Mouse (Mus musculus) stomach, embryonic 14.5 days (tissue): ENCODE measurements around the gene Phox2a. TPM values are rescaled to one million over a fixed set of nuclear protein-coding genes. Genes with fewer than 3 reads are reported as not detected.

Experiments
- ATAC-seq: fragments of 200-750 bp; cut with Nextera tagmentation; 2 replicates; pipeline ENCODE4 v1.8.0; 2017; ENCODE audit warnings: low read depth, moderate TSS enrichment; ENCODE audit not compliant: insufficient number of reproducible peaks, insufficient read depth, low FRiP score
- H3K27ac ChIP-seq: fragments of 300-500 bp; sonication (generic); 2 replicates; pipeline ENCODE4 v1.5.1; 2014; ENCODE audit warnings: mild to moderate bottlenecking, low read length, moderate library complexity, mixed read lengths
- H3K27me3 ChIP-seq: fragments of 300-500 bp; sonication (generic); 2 replicates; pipeline ENCODE4 v1.6.1; 2014; ENCODE audit warnings: low read length, control low read depth, mixed read lengths; ENCODE audit not compliant: control insufficient read depth, insufficient read depth
- H3K36me3 ChIP-seq: fragments of 300-500 bp; sonication (generic); 2 replicates; pipeline ENCODE4 v1.6.1; 2014; ENCODE audit warnings: mild to moderate bottlenecking, control low read depth, low read length, moderate library complexity, mixed read lengths; ENCODE audit not compliant: control insufficient read depth, insufficient read depth
- H3K4me1 ChIP-seq: fragments of 300-500 bp; sonication (generic); 2 replicates; pipeline ENCODE4 v1.6.1; 2014; ENCODE audit warnings: low read length, control low read depth, mixed read lengths; ENCODE audit not compliant: control insufficient read depth, insufficient read depth
- H3K4me2 ChIP-seq: fragments of 300-500 bp; sonication (generic); replicated peaks from 2 replicates; pipeline ENCODE4 v1.6.1; 2014; ENCODE audit warnings: low read depth, low read length, control low read depth
- H3K4me3 ChIP-seq: fragments of 300-500 bp; sonication (generic); 2 replicates; pipeline ENCODE4 v1.5.1; 2014; ENCODE audit warnings: low read depth, low read length, control low read depth
- H3K9ac ChIP-seq: fragments of 300-500 bp; sonication (generic); replicated peaks from 2 replicates; pipeline ENCODE4 v1.6.1; 2014; ENCODE audit warnings: low read depth, mild to moderate bottlenecking, control low read depth, low read length, moderate library complexity, mixed read lengths
- H3K9me3 ChIP-seq: fragments of 300-500 bp; sonication (generic); 2 replicates; pipeline ENCODE4 v1.6.1; 2016; ENCODE audit warnings: low read depth, low read length, control low read depth; ENCODE audit not compliant: control insufficient read depth
- WGBS: fragments of 180-500 bp; shearing (Covaris S2); extraction: QIAGEN DNeasy Blood & Tissue Kit; methylation state at CpG from one replicate; pipeline ENCODE4 v1.1.7; 2014; 5-methylcytosine and 5-hydroxymethylcytosine counted together
- polyA plus RNA-seq: library from polyadenylated mRNA; unstranded; fragments of >200 nt; fragmentation: Nextera tagmentation; extraction: Ambion mirVana; gene quantifications from 2 replicates; pipeline ENCODE4 v1.2.1, GENCODE M21; 2014

Phox2a gene
- polyA plus RNA-seq, 1 experiment from 2014 or later = 9.9 TPM

DNA sequence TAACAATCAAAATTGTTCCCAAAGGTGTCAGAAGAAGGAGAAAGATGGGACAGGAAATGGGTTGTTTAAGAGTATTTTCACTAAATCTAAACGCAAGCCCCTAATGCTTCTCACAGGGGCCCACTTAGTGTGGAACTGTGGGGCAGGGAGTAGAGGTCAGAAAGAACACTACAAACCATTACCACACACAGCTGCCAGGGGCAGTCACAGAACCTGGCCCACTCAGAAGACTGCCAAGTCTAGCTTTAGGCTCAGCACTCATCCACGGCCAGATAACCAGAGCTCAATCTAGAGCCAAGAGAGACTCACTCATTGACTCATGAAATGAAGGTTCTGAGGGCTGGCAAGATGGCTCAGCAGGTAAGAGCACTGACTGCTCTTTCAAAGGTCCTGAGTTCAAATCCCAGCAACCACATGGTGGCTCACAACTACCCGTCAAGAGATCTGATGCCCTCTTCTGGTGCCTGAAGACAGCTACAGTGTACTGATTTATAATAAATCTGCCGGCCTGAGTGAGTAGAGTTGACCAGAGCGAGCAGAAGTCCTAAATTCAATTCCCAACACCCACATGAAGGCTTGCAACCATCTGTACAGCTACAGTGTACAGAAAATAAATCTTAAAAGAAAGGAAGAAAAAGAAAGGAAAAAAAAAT lies 17.5 kb downstream of the Phox2a start:
- peak overlapping the region; percentile 94 for H3K4me3 ChIP-seq
- ATAC-seq = no peak
- no peaks in the 10 kb centered on the region for H3K9me3 ChIP-seq
- H3K36me3 ChIP-seq = peaks cover 33% of the 10 kb centered on the region
- 22% methylated on average over 5 of the region's 5 CpGs for WGBS
- peak overlapping the region; percentile 57 for H3K4me2 ChIP-seq
- H3K27ac ChIP-seq = peak overlapping the region; percentile 98
- H3K9ac ChIP-seq = peak overlapping the region; percentile 94; the same call in 1 of the 2 replicates
- peaks cover 17% of the 10 kb centered on the region for H3K4me1 ChIP-seq
- H3K27me3 ChIP-seq = no peaks in the 10 kb centered on the region

DNA sequence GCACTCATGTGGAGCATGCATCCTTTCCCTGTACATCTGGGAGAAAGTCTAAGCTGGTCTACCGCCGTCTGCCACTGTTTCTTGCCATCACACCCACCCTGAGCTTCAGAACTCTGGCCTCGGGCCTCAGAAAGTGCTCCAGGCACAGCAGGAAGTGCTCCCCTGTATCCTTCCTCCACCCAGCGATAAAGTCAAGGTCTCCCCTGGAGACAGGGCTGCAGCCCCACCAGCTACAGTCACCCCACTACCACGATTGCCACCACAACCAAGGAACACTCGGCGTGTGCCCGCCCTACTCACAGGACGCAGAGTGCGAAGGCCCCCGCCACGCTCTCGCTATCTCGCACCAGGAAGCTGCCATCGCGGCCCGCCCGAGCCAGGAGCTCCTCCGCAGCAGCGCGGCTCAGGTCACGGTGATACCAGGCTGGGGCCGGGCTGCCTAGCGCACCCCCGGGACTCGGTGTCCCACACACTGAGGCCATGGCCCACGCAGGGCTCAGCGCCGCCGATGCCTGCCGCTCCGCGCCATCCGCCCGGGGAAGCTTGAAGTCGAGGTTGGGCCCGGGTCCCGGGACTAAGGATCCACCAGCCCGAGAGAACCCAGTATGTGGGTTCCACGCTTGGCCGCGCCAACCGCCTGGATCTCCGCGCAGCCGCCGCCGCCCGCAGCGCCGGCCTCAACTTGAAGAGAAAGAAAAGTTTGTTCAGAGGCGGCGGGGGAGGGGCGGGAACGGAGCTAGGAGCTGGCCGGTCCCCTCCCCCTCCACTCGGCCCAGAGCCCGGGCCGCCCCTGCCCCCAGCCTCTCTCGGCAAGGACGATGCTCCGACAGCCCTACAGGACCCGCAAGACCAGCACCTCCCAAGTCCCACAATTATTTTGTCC lies 18.4 kb downstream of the Phox2a start:
- Histone ChIP-seq H3K27ac (peak overlapping the region; percentile 98), H3K27me3 (no peaks in the 10 kb centered on the region), H3K4me1 (peaks cover 17% of the 10 kb centered on the region), H3K4me2 (peak overlapping the region; percentile 57), H3K9ac (peak overlapping the region; percentile 94), H3K36me3 (peaks cover 24% of the 10 kb centered on the region), H3K4me3 (peak overlapping the region; percentile 94), H3K9me3 (no peaks in the 10 kb centered on the region)
- under 1% methylated on average over 63 of the region's 63 CpGs for WGBS
- peak; percentile 53; the same call in 1 of the 2 replicates for ATAC-seq

DNA sequence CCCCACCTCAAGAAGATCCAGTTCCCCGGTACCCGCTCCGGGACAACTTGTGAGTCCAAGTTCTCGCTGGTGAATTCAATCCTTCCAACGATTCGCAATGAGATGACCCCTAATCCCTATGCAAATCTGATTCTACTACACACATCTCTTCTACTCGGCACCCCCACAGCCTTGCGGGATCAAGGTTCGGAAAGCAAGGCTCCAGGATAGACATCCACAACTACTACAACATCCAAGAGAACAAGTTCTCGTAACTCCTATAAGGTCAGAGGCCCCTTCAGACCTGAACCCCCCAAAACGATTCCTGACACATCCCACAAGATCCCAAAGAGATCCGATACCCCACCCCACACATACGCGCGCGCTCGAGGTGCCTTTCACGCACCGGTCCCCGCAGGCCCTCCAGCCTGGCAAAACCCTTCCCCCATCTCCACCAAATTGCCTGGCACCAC lies 19.1 kb downstream of the Phox2a start:
- 0 out of 2 replicates have a peak, but pooled peaks have one; percentile 1 for ATAC-seq
- H3K9ac ChIP-seq = peak overlapping the region; percentile 94
- H3K4me1 ChIP-seq = peaks cover 17% of the 10 kb centered on the region
- H3K4me3 ChIP-seq = peak overlapping the region; percentile 94
- H3K36me3 ChIP-seq = peaks cover 18% of the 10 kb centered on the region
- no peaks in the 10 kb centered on the region for H3K9me3 ChIP-seq
- peak overlapping the region; percentile 57 for H3K4me2 ChIP-seq
- WGBS = under 1% methylated on average over 20 of the region's 20 CpGs
- H3K27ac ChIP-seq = peak overlapping the region; percentile 98
- H3K27me3 ChIP-seq = no peaks in the 10 kb centered on the region

DNA sequence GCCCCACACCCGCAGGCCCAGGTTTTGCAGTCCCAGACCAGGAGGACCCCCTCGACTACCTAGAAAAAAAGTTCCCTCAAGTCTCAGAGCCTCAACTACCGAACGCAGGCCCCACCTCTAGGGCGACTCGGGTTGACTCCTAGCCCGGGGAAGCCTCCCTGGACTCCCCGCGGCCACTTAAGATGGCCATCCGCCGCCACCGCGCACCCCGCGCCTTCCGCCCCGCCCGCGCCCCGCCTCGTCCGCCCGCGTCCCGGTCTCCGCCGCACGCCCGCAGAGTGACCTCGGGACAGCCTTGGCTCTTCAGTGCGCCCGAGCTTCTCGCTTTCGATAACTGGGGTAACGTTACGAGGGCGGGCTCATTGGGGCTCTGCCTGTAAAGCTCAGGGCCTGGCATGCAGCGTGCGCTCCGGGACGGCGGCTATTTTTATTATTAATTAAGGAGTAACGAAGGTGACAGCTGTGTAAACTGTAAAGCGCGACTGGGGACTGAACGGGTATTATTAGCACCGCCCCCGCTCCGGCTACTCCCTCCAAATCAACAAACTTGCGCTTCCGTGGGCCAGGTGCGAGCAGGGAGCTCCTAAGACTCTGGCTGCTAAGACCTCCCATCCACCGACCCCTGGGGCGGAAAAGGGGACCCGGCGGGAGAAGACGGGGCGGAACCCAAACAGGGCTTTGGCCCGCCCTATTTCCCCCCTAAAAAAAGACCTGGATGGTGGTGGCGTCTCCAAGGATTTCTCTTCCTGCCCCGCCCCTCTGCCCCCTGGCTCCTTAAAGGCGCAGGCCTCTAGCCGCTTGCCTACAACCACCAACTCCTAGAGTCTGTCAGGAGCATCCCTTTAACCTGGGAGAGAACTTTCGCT lies 19.7 kb downstream of the Phox2a start, which contains the start of gene Inppl1:
TSS of gene Inppl1 (minus strand) at position 624 of the 866 bp plus-strand sequence.
- Histone ChIP-seq H3K9ac (peak within 1 kb of the TSS; percentile 94), H3K36me3 (peaks cover 11% of the 10 kb centered on the region), H3K27me3 (no peaks in the 10 kb centered on the region), H3K4me2 (peak within 1 kb of the TSS; percentile 57), H3K4me1 (peaks cover 17% of the 10 kb centered on the region), H3K27ac (peak within 1 kb of the TSS; percentile 98), H3K4me3 (peak within 1 kb of the TSS; percentile 94), H3K9me3 (no peaks in the 10 kb centered on the region)
- ATAC-seq = peak; percentile 89
- under 1% methylated on average over 64 of the region's 64 CpGs for WGBS

DNA sequence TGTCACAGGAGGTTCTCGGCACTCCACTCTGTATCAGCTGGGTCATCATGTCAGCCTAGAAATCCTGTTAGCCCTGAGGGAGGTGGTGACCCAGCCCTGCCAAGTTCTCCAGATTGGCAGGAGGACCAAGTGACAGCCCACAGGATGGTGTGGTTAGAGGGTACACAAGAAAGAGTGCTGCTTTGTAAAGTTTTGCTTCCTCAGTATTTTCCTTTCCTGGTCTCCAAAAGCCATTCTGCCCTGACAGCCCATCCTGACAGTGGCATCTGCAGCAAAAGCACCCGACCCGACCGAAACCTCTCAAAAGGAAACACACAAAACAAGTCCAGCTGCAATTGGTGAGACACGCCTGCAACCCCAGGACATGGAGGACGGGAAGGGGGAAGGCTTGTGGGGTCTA lies 26.1 kb downstream of the Phox2a start:
- no peak overlapping the region for H3K27ac ChIP-seq
- WGBS = 56% methylated on average over 6 of the region's 6 CpGs
- H3K4me3 ChIP-seq = no peak overlapping the region
- no peaks in the 10 kb centered on the region for H3K36me3 ChIP-seq
- H3K4me1 ChIP-seq = no peaks in the 10 kb centered on the region
- H3K27me3 ChIP-seq = no peaks in the 10 kb centered on the region
- no peak overlapping the region for H3K4me2 ChIP-seq
- no peak overlapping the region for H3K9ac ChIP-seq
- H3K9me3 ChIP-seq = no peaks in the 10 kb centered on the region
- no peak for ATAC-seq

DNA sequence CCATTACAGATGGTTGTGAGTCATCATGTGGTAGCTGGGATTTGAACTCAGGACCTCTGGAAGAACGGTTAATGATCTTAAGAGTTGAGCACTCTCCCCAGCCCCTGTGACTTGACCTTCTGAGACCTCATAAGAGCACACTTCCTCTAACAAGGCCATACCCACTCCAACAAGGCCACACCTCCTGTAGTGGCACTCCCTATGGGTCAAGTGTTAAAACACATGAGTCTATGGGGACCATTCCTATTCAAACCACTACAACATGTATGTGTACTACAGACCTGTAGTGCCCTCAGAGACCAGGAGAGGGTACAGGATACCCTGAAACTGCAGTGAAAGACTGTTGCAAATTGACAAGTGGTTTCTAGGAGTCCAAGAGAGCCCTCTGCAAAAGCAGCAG lies 29.8 kb downstream of the Phox2a start:
- Histone ChIP-seq H3K4me3 (no peak overlapping the region), H3K27ac (no peak overlapping the region), H3K4me2 (no peak overlapping the region), H3K9me3 (no peaks in the 10 kb centered on the region), H3K4me1 (no peaks in the 10 kb centered on the region), H3K36me3 (no peaks in the 10 kb centered on the region), H3K27me3 (no peaks in the 10 kb centered on the region), H3K9ac (no peak overlapping the region)
- WGBS = 91% methylated on average over 1 of the region's 1 CpGs
- no peak for ATAC-seq

DNA sequence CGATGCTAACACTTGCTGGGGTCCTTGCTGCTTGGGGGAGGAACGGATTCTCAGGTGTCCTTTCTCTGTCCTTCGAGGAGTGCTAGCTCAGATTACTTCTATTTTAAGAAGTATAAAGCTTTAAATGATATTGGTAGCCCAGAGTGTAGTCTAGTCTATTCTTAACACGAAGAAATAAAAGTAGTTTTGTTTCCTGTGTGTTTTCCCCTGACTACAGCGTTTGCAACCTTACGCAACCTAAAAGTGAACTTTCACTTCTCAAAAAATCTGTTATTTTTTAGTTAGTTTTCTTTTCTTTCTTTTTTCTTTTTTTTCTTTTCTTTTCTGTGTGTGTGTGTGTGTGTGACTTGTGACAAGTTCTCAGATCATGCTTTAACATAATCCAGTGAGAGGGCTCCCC lies 33.6 kb downstream of the Phox2a start:
- ATAC-seq = no peak
- H3K4me1 ChIP-seq = no peaks in the 10 kb centered on the region
- no peaks in the 10 kb centered on the region for H3K36me3 ChIP-seq
- H3K9me3 ChIP-seq = no peaks in the 10 kb centered on the region
- WGBS = 82% methylated on average over 6 of the region's 6 CpGs
- no peak overlapping the region for H3K9ac ChIP-seq
- no peak overlapping the region for H3K4me3 ChIP-seq
- H3K27me3 ChIP-seq = no peaks in the 10 kb centered on the region
- no peak overlapping the region for H3K27ac ChIP-seq
- no peak overlapping the region for H3K4me2 ChIP-seq

DNA sequence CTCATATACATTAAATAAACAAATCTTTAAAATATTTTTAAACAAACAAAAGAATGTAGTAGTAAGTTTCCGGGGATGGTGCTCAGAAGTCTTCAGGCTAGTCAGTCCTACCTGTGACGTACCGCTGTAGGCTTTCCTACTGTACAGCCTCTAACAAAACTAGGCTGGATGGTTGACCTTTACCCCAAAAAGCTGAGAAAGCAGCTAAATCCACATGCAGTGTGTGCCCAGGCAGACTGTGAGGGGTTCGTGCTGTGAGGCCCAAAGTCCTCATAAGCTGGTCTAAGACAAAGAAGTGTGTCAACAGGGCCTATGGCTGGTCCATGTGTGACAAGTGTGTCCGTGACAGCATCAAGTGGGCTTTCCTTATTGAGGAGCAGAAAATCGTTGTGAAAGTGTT lies 34.7 kb downstream of the Phox2a start:
- no peak for ATAC-seq
- Histone ChIP-seq H3K9ac (no peak overlapping the region), H3K4me1 (no peaks in the 10 kb centered on the region), H3K4me3 (no peak overlapping the region), H3K27ac (no peak overlapping the region), H3K27me3 (no peaks in the 10 kb centered on the region), H3K4me2 (no peak overlapping the region), H3K9me3 (no peaks in the 10 kb centered on the region), H3K36me3 (no peaks in the 10 kb centered on the region)
- WGBS = 86% methylated on average over 6 of the region's 6 CpGs
